Mouse (Mus musculus): Measurements from ENCODE around the gene Mpnd. TPM values are rescaled to one million over a fixed set of nuclear protein-coding genes. Genes with fewer than 3 reads are reported as not detected.

Gene Mpnd
- total RNA-seq, 2 experiments from 2014 or later: 47.4 to 50.1 TPM

- DNase-seq: peak; percentile 83 to 91
- intact Hi-C loops (cut with DNase I): loop anchor here (1.0 kb wide), 1 partner anchor 34 kb away; no protein-coding TSS in a partner anchor
Observed at GRCm38 (mm10) chr17:55976255-55976862, 29.2 kb upstream of the Mpnd start.

GRCm38 (mm10) chr17:55977301-55977700, 28.2 kb upstream of the Mpnd start:
- intact Hi-C loops (cut with DNase I): no loop called here
- DNase-seq: no peak

- intact Hi-C loops (cut with DNase I): no loop called here
- peak; percentile 43 to 68 for DNase-seq
Observed at GRCm38 (mm10) chr17:55986030-55986961, 19.2 kb upstream of the Mpnd start, which contains the start of gene Fsd1. TSS of gene Fsd1 (plus strand) at chr17:55986509.

GRCm38 (mm10) chr17:55990278-55990898, 15.1 kb upstream of the Mpnd start:
- intact Hi-C loops (cut with DNase I): no loop called here
- no peak for DNase-seq

DNA sequence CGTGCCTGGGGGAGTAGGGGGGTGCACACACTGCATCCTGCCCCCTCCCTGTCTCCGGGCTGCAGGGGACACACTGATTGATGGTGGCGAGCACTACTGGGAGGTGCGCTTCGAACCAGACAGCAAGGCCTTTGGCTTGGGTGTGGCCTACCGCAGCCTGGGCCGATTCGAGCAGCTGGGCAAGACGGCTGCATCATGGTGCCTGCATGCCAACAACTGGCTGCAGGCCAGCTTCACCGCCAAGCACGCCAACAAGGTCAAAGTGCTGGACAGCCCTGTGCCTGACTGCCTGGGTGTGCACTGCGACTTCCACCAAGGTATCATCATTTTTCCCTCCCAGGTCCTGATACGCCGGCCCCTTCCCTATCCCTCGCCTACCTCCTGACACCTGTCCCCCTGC, 9.5 kb upstream of the Mpnd start:
- intact Hi-C loops (cut with DNase I): no loop called here
- DNase-seq: peak in 1 of 2 experiments; percentile 29

GRCm38 (mm10) chr17:55999794-56000499, 5.6 kb upstream of the Mpnd start:
- DNase-seq: no peak
- intact Hi-C loops (cut with DNase I): no loop called here

DNA sequence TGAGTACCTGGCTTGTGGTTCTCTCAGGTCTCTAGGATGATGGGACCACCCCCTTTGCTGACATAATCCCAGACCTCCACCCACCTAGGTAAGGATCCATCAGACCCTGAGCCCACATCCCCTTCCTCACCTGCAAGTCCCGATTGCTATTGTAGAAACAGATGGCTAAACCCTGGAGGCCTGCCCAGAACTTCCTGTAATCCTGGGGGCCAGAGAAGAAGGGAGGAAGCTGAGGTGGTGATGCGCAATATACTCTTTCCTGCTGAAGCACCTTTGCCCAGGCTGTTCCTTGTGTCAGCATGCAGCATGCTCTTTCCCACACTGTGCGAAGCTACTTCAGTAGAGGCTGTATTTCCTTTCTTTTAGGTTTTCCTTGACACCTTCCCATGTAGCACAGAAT, 2.5 kb upstream of the Mpnd start:
- DNase-seq: no peak
- intact Hi-C loops (cut with DNase I): no loop called here

DNA sequence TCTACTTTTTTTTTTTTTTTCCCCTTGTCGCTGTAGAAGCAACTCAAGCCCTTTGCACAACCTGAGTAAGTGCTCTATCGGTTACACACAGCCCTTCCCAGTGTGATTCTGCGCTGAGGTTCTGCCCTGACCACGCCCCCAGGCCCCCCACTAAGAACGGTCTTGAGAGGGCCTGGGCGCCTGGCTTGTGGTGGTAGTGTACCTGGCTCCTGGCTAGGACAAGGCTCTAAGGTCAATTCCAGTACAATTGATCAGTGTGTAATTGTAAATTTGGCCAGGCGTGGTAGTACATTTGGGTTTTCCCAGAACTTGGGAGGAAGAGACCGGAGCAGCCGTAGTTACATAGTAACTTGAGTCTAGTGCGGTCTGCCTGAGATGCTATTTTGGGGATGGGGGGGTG, 1.4 kb downstream of the Mpnd start:
- DNase-seq: no peak
- intact Hi-C loops (cut with DNase I): no loop called here

- no peak for DNase-seq
- intact Hi-C loops (cut with DNase I): no loop called here
Observed at GRCm38 (mm10) chr17:56007444-56008355, 2.2 kb downstream of the Mpnd start.

- intact Hi-C loops (cut with DNase I): no loop called here
- peak; percentile 96 for DNase-seq
Observed at GRCm38 (mm10) chr17:56008356-56009087, 3.0 kb downstream of the Mpnd start.

DNA sequence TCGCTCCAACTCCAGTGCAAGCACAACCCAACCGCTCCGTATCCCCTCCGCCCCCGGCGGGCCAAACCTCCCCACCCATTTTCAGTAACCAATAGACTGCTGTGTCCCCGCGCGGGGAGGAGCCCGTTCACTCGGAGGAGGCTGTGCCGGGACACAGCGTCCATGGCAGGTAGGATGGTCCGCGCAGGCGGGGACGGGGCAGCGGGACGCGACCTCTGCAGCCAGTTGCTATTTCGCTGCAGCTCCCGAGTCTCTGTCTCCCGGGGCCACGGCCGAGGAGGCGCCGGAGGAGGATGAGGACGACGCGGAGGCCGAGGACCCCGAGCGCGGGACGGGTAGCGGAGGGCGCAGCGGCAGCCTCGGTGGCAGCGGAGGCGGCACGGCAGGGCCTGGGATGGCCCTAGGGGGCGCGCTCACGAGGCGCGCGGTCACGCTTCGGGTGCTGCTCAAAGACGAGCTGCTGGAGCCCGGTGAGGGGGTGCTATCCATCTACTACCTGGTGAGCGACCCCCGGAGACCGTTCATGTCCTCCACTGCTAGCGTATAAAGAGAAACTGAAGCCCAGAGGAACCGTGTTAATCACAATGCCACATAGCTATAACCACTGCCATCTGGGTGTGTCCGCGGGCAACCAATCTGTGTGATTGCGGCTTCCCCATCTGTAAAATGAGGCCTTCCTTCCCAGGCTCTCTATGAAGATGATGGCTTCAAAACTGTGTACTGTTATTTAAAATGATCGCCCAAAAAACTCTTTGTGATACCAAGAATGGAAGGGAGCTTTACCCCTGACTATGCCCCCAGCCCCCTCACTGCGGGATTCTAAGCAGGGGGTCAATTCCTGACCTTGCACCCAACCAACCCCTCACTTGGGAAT, 3.8 kb downstream of the Mpnd start:
- peak; percentile 93 to 94 for DNase-seq
- intact Hi-C loops (cut with DNase I): no loop called here

DNA sequence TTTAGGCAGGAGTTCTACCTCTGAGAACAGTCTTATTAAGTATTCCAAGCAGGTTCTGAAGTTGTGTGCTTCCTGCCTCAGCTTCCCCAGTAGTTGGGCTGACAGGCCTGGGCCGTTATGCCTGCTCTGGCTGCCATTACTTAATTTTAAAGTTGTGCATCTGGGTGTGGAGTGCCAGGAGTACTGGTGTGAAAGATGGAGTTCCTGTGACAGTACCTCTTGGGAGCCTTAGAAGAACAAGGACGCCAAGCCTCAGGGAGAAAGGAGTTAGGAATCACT, 4.4 kb downstream of the Mpnd start:
- DNase-seq: no peak
- intact Hi-C loops (cut with DNase I): loop anchor here (1.0 kb wide), 1 partner anchor 34 kb away; no protein-coding TSS in a partner anchor

DNA sequence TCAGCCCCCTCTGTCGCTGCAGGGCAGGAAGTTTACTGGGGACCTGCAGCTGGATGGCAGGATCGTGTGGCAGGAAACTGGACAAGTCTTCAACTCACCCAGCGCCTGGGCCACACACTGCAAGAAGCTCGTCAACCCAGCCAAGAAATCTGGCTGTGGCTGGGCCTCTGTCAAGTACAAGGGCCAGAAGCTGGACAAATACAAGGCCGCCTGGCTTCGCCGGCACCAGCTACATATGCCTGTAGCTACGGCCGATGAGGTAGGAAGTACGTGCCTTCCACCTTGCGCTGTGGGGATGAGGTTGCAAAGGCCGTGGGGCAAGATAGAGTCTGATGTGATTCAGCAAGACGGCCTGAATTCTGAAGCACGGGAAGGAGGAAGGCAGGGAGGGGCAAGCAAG, 4.7 kb downstream of the Mpnd start:
- no peak for DNase-seq
- intact Hi-C loops (cut with DNase I): loop anchor here (1.0 kb wide), 1 partner anchor 34 kb away; no protein-coding TSS in a partner anchor

GRCm38 (mm10) chr17:56010681-56011080, 5.2 kb downstream of the Mpnd start:
- intact Hi-C loops (cut with DNase I): loop anchor here (1.0 kb wide), 1 partner anchor 34 kb away; no protein-coding TSS in a partner anchor
- DNase-seq: peak; percentile 73 to 90

DNA sequence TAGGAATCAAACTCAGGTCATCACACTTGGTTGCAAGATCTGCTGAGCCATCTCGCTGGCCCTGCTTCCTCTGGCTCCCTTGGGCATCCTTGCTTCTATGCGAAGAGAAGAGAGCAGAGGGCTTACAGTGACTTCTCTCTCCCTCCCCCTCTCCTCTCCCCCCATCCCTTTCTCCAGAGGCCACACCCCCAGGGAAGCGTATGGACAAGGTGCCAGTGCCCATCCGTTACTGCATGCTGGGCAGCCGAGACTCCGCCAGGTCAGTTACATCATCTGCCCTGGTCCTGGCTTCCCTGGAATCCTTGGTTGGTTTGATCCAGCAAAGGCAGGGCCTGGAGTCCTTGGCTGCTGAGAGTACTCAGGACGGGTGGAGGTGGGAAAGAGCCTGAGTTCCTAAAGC, 5.9 kb downstream of the Mpnd start:
- intact Hi-C loops (cut with DNase I): no loop called here
- no peak for DNase-seq

GRCm38 (mm10) chr17:56015293-56015692, 9.8 kb downstream of the Mpnd start:
- intact Hi-C loops (cut with DNase I): no loop called here
- DNase-seq: no peak

DNA sequence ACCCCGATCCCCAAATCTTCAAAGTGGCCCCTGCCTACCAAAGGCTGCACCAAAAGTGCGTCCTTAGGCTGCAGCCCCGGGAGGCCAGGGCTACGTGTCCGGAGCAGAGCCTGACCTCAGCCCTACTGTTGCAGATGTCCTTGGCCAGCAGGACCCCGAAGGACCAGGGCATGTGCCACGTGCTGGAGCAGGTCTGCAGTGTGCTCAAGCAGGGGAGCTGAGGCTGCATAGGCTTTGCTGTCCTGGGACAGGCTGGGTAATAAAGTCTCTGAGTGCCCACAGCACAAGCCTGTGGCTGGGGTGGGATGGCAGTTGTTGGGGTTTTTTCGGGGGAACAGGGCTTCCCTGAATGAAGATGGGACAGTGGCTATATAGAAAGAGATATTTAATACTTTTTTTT, 10.9 kb downstream of the Mpnd start:
- intact Hi-C loops (cut with DNase I): no loop called here
- no peak for DNase-seq

All from heart, postnatal 10 days (tissue).